Mouse (Mus musculus) olfactory bulb, adult 2 months (tissue): ENCODE data around the gene Phf5a. TPM values are rescaled to one million over a fixed set of nuclear protein-coding genes. Genes with fewer than 3 reads are reported as not detected.
"Not testable (repeated sequence)": the region's sequence is repeated elsewhere in the genome, so short reads cannot be mapped to it uniquely, and the experiment has no call there.

ENCODE experiments used
- H3K27ac ChIP-seq: fragments of 200-500 bp; 2 replicates; pipeline ENCODE4 v1.5.1; 2012; ENCODE audit warnings: low read depth, low read length; ENCODE audit not compliant: insufficient read depth
- H3K4me1 ChIP-seq: fragments of 200-500 bp; 2 replicates; pipeline ENCODE4 v1.6.1; 2012; ENCODE audit warnings: low read length; ENCODE audit not compliant: control insufficient read depth, insufficient read depth
- H3K4me3 ChIP-seq: fragments of 200-500 bp; 2 replicates; pipeline ENCODE4 v1.5.1; 2012; ENCODE audit warnings: mild to moderate bottlenecking, low read depth, low read length, moderate library complexity; ENCODE audit not compliant: insufficient read depth
- CTCF ChIP-seq: fragments of 200-500 bp; IDR thresholded peaks from 2 replicates; pipeline ENCODE4 v1.5.1; 2012; ENCODE audit warnings: low read depth, mild to moderate bottlenecking, low read length, moderate library complexity; ENCODE audit not compliant: insufficient read depth
- POLR2A ChIP-seq: fragments of 200-500 bp; IDR thresholded peaks from 2 replicates; pipeline ENCODE4 v1.6.1; 2012; ENCODE audit warnings: mild to moderate bottlenecking, low read depth, low read length, moderate library complexity; ENCODE audit not compliant: insufficient read depth
- WGBS: fragments of 180-500 bp; shearing (Covaris S2); methylation state at CpG from one replicate; pipeline ENCODE4 v1.1.7; 2018; 5-methylcytosine and 5-hydroxymethylcytosine counted together
- polyA plus RNA-seq: library from polyadenylated mRNA; stranded (reverse); fragments of >200 nt; gene quantifications from 2 replicates; pipeline ENCODE4 v1.2.4, GENCODE M21; 2012; ENCODE audit warnings: low replicate concordance; ENCODE audit not compliant: missing spikeins, insufficient read depth, insufficient read length

The Phf5a gene
- polyA plus RNA-seq, 1 experiment = not detected

GRCm38 (mm10) chr15:81912498-81912897, 40.8 kb upstream of the Phf5a start:
- no peak overlapping the region for H3K4me3 ChIP-seq
- 54% methylated on average over 2 of the region's 2 CpGs for WGBS
- TF ChIP-seq CTCF (no peak), POLR2A (no peak)
- H3K27ac ChIP-seq = no peak overlapping the region
- peaks cover 8% of the 10 kb centered on the region for H3K4me1 ChIP-seq

GRCm38 (mm10) chr15:81908767-81909166, 37.1 kb upstream of the Phf5a start:
- not testable (repeated sequence) for H3K4me3 ChIP-seq, H3K27ac ChIP-seq, H3K4me1 ChIP-seq
- 90% methylated on average over 4 of the region's 4 CpGs for WGBS

- H3K4me1 ChIP-seq = peaks cover 3% of the 10 kb centered on the region; the same call in 1 of the 2 replicates
- TF ChIP-seq CTCF = no peak
- no peak for TF ChIP-seq POLR2A
- H3K27ac ChIP-seq = no peak overlapping the region
- H3K4me3 ChIP-seq = no peak overlapping the region
- WGBS = 81% methylated on average over 8 of the region's 8 CpGs
Measured at GRCm38 (mm10) chr15:81907953-81908352, 36.2 kb upstream of the Phf5a start.

GRCm38 (mm10) chr15:81904939-81905338, 33.2 kb upstream of the Phf5a start:
- Histone ChIP-seq H3K4me1 (no peaks in the 10 kb centered on the region), H3K4me3 (no peak overlapping the region)
- TF ChIP-seq POLR2A (no peak), CTCF (no peak)

GRCm38 (mm10) chr15:81898751-81899150, 27.0 kb upstream of the Phf5a start:
- Histone ChIP-seq H3K27ac (no peak overlapping the region), H3K4me1 (no peaks in the 10 kb centered on the region), H3K4me3 (no peak overlapping the region)
- TF ChIP-seq POLR2A = no peak
- no peak for TF ChIP-seq CTCF
- 39% methylated on average over 2 of the region's 2 CpGs for WGBS

More at GRCm38 (mm10) chr15:81904939-81905338, 33.2 kb upstream of the Phf5a start:
- H3K27ac ChIP-seq = no peak overlapping the region
- WGBS = 32% methylated on average over 2 of the region's 2 CpGs

GRCm38 (mm10) chr15:81897607-81898285, 26.0 kb upstream of the Phf5a start:
- H3K4me1 ChIP-seq = no peaks in the 10 kb centered on the region
- TF ChIP-seq CTCF (no peak), POLR2A (no peak)
- H3K27ac ChIP-seq = no peak overlapping the region
- no peak overlapping the region for H3K4me3 ChIP-seq
- 87% methylated on average over 5 of the region's 5 CpGs for WGBS

- TF ChIP-seq CTCF (no peak), POLR2A (no peak)
- 39% methylated on average over 2 of the region's 2 CpGs for WGBS
- Histone ChIP-seq H3K4me1 (peaks cover 5% of the 10 kb centered on the region; the same call in 1 of the 2 replicates), H3K4me3 (no peak overlapping the region), H3K27ac (no peak overlapping the region)
Measured at GRCm38 (mm10) chr15:81896407-81896806, 24.7 kb upstream of the Phf5a start.

GRCm38 (mm10) chr15:81894002-81894401, 22.3 kb upstream of the Phf5a start:
- Histone ChIP-seq H3K4me3 (no peak overlapping the region), H3K4me1 (peaks cover 5% of the 10 kb centered on the region; the same call in 1 of the 2 replicates), H3K27ac (no peak overlapping the region)
- WGBS = 81% methylated on average over 1 of the region's 1 CpGs
- TF ChIP-seq CTCF = no peak
- no peak for TF ChIP-seq POLR2A

GRCm38 (mm10) chr15:81891822-81892580, 20.3 kb upstream of the Phf5a start:
- Histone ChIP-seq H3K4me3 (no peak overlapping the region), H3K4me1 (peaks cover 8% of the 10 kb centered on the region; the same call in 1 of the 2 replicates), H3K27ac (0 out of 2 replicates have a peak overlapping the region, but pooled peaks have one; percentile 33)
- WGBS = 88% methylated on average over 8 of the region's 8 CpGs
- TF ChIP-seq POLR2A (no peak), CTCF (no peak)
